Comparison of ENCODE assay signal across 14 mouse cellular contexts in the genomic region with DNA sequence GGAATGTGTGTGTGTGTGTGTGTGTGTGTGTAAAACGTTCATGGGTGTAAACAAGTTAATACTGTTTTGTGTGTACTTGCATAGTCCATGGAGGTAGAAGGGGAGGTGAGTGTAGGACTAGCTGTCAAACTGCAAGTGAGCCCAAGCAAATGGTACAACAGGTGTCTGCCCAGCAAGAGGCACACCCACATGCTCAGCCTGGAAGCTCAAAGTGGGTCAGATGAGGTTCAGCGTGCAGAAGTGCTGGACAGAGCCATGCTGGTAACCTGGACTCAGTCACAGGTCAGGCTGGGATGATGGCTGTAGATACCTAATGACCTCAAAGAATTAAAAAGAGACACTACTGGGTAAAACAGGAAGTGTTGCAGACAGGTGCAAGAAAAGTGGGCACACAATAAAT.
DNase-seq lines count a peak whose midpoint lies in the region; TF ChIP-seq lines count a peak whose summit lies in the region.
"Had no signal": no experiment of that assay in that cellular context is flagged by ENCODE, and none has a peak within 500 bp of the region (broad histone marks: within the 10 kb centered on the region; RNA-seq: fewer than 3 reads in every experiment).

No protein-coding gene starts in this region.

- no peak overlapping the region for H3K4me3 ChIP-seq in cerebellum, adult 2 months (replicated peaks; ENCODE audit: insufficient read depth, low read depth, low read length)
- H3K4me3 ChIP-seq: embryonic facial prominence, embryonic 15.5 days; limb, embryonic 13.5 days; liver, embryonic 15.5 days; neural tube, embryonic 12.5 days had no signal

- TF ChIP-seq POLR2A in cerebellum, adult 2 months (IDR thresholded peaks at IDR 0.05; ENCODE audit: borderline replicate concordance, insufficient read depth, low read length) = no peak

- no peaks in the 10 kb centered on the region for H3K27me3 ChIP-seq in cerebellum, adult 2 months (ENCODE audit: control insufficient read depth, insufficient read depth, low read length)
- H3K27me3 ChIP-seq: embryonic facial prominence, embryonic 15.5 days; limb, embryonic 13.5 days; liver, embryonic 15.5 days; neural tube, embryonic 12.5 days had no signal

- H3K27ac ChIP-seq in cerebellum, adult 2 months (ENCODE audit: insufficient read depth, low read length) = no peak overlapping the region
- H3K27ac ChIP-seq: embryonic facial prominence, embryonic 15.5 days; limb, embryonic 13.5 days; liver, embryonic 15.5 days; neural tube, embryonic 12.5 days had no signal

- peak; percentile 8 for DNase-seq in left cerebral cortex, postnatal 4 days
- DNase-seq in left cerebral cortex, adult 8-10 months (ENCODE audit: low spot score in 2 of 2) = no peak
- DNase-seq in ZHBTc4 (ENCODE audit: low read depth, low spot score) = peak; percentile 24
- peak; percentile 88 to 91 for DNase-seq in cerebellum, adult 2 months
- DNase-seq in mesoderm, embryonic 11.5 days (ENCODE audit: low read depth, low spot score) = peak; percentile 0
- no peak for DNase-seq in layer of hippocampus, adult 18-20 months (ENCODE audit: low spot score in 2 of 2)
- no peak for DNase-seq in testis, postnatal 10 days (ENCODE audit: low spot score)
- DNase-seq: heart, adult 18-20 months; right cerebral cortex, postnatal 14 days; thymus, adult 2 months had no signal

- no peaks in the 10 kb centered on the region for H3K4me1 ChIP-seq in cerebellum, adult 2 months (ENCODE audit: control insufficient read depth, insufficient read depth, low read length)
- H3K4me1 ChIP-seq: embryonic facial prominence, embryonic 15.5 days; limb, embryonic 13.5 days; liver, embryonic 15.5 days; neural tube, embryonic 12.5 days had no signal

- TF ChIP-seq CTCF in cerebellum, adult 2 months (IDR thresholded peaks at IDR 0.05; ENCODE audit: borderline replicate concordance, insufficient read depth, low read depth, low read length) = no peak

- 11% methylated on average over 2 of the region's 2 CpGs for WGBS in cerebellum, adult 2 months

- intact Hi-C loops in left cerebral cortex, postnatal 4 days (cut with DNase I) = no loop called here

Comparison
In these comparisons a context has a peak if more than half of its experiments do, and no peak if none do; other contexts are left out.
1. DNase-seq: peak in left cerebral cortex, postnatal 4 days (single experiment), ZHBTc4 (single experiment), cerebellum, adult 2 months (2 of 2) and mesoderm, embryonic 11.5 days (single experiment); none in left cerebral cortex, adult 8-10 months (0 of 2), layer of hippocampus, adult 18-20 months (0 of 2) and testis, postnatal 10 days (single experiment).